Mouse (Mus musculus) MEL (cell line): Measurements from ENCODE around the gene Hoxc6. TPM values are rescaled to one million over a fixed set of nuclear protein-coding genes. Genes with fewer than 3 reads are reported as not detected.

ENCODE experiments used
- DNase-seq: peaks from one replicate; pipeline ENCODE4 v3.0.0; 2011; ENCODE audit warnings: low read depth, low spot score
- H3K27ac ChIP-seq: 2 replicates; pipeline ENCODE4 v1.5.1; 2012; ENCODE audit warnings: low read depth, mild to moderate bottlenecking, control low read depth, low read length, moderate library complexity; ENCODE audit not compliant: control insufficient read depth
- H3K27me3 ChIP-seq, 2 experiments: fragments of 150-350 bp in 1 of 2; sonication (generic) in 1 of 2; 2 replicates each; pipeline ENCODE4 v1.6.1; 2012; ENCODE audit warnings: low read length in 2 of 2, mild to moderate bottlenecking in 2 of 2, improper control_type of control experiment in 1 of 2, moderate library complexity in 1 of 2; ENCODE audit not compliant: insufficient read depth in 2 of 2, control insufficient read depth in 1 of 2
- H3K36me3 ChIP-seq, 2 experiments: 2 replicates each; pipeline ENCODE4 v1.6.1; 2012 to 2014; ENCODE audit warnings: low read length in 2 of 2, improper control_type of control experiment in 1 of 2, inconsistent platforms in 1 of 2, mild to moderate bottlenecking in 1 of 2; ENCODE audit not compliant: insufficient read depth in 2 of 2, control insufficient read depth in 1 of 2
- H3K4me1 ChIP-seq, 2 experiments: fragments of 150-350 bp in 1 of 2; sonication (generic) in 1 of 2; 2 replicates each; pipeline ENCODE4 v1.6.1; 2012; ENCODE audit warnings: low read length in 2 of 2, improper control_type of control experiment in 1 of 2, mild to moderate bottlenecking in 1 of 2; ENCODE audit not compliant: insufficient read depth in 2 of 2, control insufficient read depth in 1 of 2
- H3K4me3 ChIP-seq, 2 experiments: fragments of 150-350 bp in 1 of 2; sonication (generic) in 1 of 2; 2 replicates each; pipeline ENCODE4 v1.5.1; 2012; ENCODE audit warnings: low read depth in 2 of 2, low read length in 2 of 2, mild to moderate bottlenecking in 2 of 2, moderate library complexity in 2 of 2, control low read depth in 1 of 2, improper control_type of control experiment in 1 of 2; ENCODE audit not compliant: control insufficient read depth in 1 of 2, insufficient read depth in 1 of 2
- H3K79me2 ChIP-seq: 2 replicates; pipeline ENCODE4 v1.6.1; 2012; ENCODE audit warnings: mild to moderate bottlenecking, low read length, moderate library complexity; ENCODE audit not compliant: control insufficient read depth, poor library complexity, insufficient read depth
- H3K9ac ChIP-seq: 2 replicates; pipeline ENCODE4 v1.6.1; 2012; ENCODE audit warnings: low read depth, mild to moderate bottlenecking, control low read depth, low read length, moderate library complexity; ENCODE audit not compliant: control insufficient read depth, poor library complexity, severe bottlenecking
- H3K9me3 ChIP-seq: fragments of 150-350 bp; sonication (generic); replicated peaks from 2 replicates; pipeline ENCODE4 v1.6.1; 2012; ENCODE audit warnings: mild to moderate bottlenecking, low read length, improper control_type of control experiment, moderate library complexity; ENCODE audit not compliant: insufficient read depth
- CHD1 ChIP-seq: IDR thresholded peaks from 2 replicates; pipeline ENCODE4 v1.6.1; 2012; ENCODE audit warnings: low read depth, mild to moderate bottlenecking, inconsistent platforms, low read length, improper control_type of control experiment
- CHD2 ChIP-seq: IDR thresholded peaks from 2 replicates; pipeline ENCODE4 v1.6.1; 2011; ENCODE audit warnings: low read length, improper control_type of control experiment
- ELF1 ChIP-seq: IDR thresholded peaks from 2 replicates; pipeline ENCODE4 v1.6.1; 2014; ENCODE audit warnings: low read depth, mild to moderate bottlenecking, inconsistent platforms, low read length, improper control_type of control experiment, moderate library complexity
- EP300 ChIP-seq, 2 experiments: IDR thresholded peaks; 2 replicates each; pipeline ENCODE4 v1.6.1; 2011; ENCODE audit warnings: improper control_type of control experiment in 2 of 2, low read length in 2 of 2, low read depth in 1 of 2, mild to moderate bottlenecking in 1 of 2
- GABPA ChIP-seq: IDR thresholded peaks from 2 replicates; pipeline ENCODE4 v1.6.1; 2012; ENCODE audit warnings: low read depth, mild to moderate bottlenecking, inconsistent platforms, low read length, improper control_type of control experiment, moderate library complexity
- KAT2A ChIP-seq: conservative IDR thresholded peaks from 2 replicates; pipeline ENCODE4 v1.6.1; 2012; ENCODE audit warnings: low read depth, low read length, improper control_type of control experiment, inconsistent platforms
- MAX ChIP-seq: IDR thresholded peaks from 2 replicates; pipeline ENCODE4 v1.6.1; 2011; ENCODE audit warnings: low read length, improper control_type of control experiment
- MYB ChIP-seq: IDR thresholded peaks from 2 replicates; pipeline ENCODE4 v1.6.1; 2011; ENCODE audit warnings: mild to moderate bottlenecking, low read depth, low read length, improper control_type of control experiment
- MYC ChIP-seq: IDR thresholded peaks from 2 replicates; pipeline ENCODE4 v1.6.1; 2011; ENCODE audit warnings: low read depth, mild to moderate bottlenecking, low read length, improper control_type of control experiment, moderate library complexity
- NELFE ChIP-seq: IDR thresholded peaks from 2 replicates; pipeline ENCODE4 v1.6.1; 2011; ENCODE audit warnings: low read depth, low read length, improper control_type of control experiment
- POLR2A ChIP-seq, 2 experiments: IDR thresholded peaks; 2 replicates each; pipeline ENCODE4 v1.6.1; 2011 to 2012; ENCODE audit warnings: low read length in 2 of 2, mild to moderate bottlenecking in 2 of 2, control low read depth in 1 of 2, improper control_type of control experiment in 1 of 2, low read depth in 1 of 2, moderate library complexity in 1 of 2; ENCODE audit not compliant: control insufficient read depth in 1 of 2, insufficient read depth in 1 of 2, poor library complexity in 1 of 2
- POLR2AphosphoS5 ChIP-seq: IDR thresholded peaks from 2 replicates; pipeline ENCODE4 v1.6.1; 2012; ENCODE audit warnings: low read depth, borderline replicate concordance, mild to moderate bottlenecking, inconsistent platforms, low read length, moderate library complexity, mixed read lengths
- RCOR1 ChIP-seq: IDR thresholded peaks from 2 replicates; pipeline ENCODE4 v1.6.1; 2012; ENCODE audit warnings: low read depth, mild to moderate bottlenecking, inconsistent platforms, low read length, improper control_type of control experiment
- SMC3 ChIP-seq: IDR thresholded peaks from 2 replicates; pipeline ENCODE4 v1.6.1; 2011; ENCODE audit warnings: low read depth, low read length, improper control_type of control experiment
- USF1 ChIP-seq: IDR thresholded peaks from 2 replicates; pipeline ENCODE4 v1.6.1; 2014; ENCODE audit warnings: low read depth, mild to moderate bottlenecking, inconsistent platforms, low read length, improper control_type of control experiment, moderate library complexity
- USF2 ChIP-seq, 2 experiments: IDR thresholded peaks; 2 replicates each; pipeline ENCODE4 v1.6.1; 2011 to 2012; ENCODE audit warnings: improper control_type of control experiment in 2 of 2, low read length in 2 of 2, borderline replicate concordance in 1 of 2, inconsistent platforms in 1 of 2, low read depth in 1 of 2, mild to moderate bottlenecking in 1 of 2; ENCODE audit not compliant: insufficient read depth in 1 of 2
- ZKSCAN1 ChIP-seq: IDR thresholded peaks from 2 replicates; pipeline ENCODE4 v1.6.1; 2012; ENCODE audit warnings: low read depth, mild to moderate bottlenecking, inconsistent platforms, low read length, improper control_type of control experiment, moderate library complexity
- ZNF384 ChIP-seq: IDR thresholded peaks from 2 replicates; pipeline ENCODE4 v1.6.1; 2012; ENCODE audit warnings: low read depth, mild to moderate bottlenecking, inconsistent platforms, low read length, improper control_type of control experiment
- polyA plus RNA-seq, 2 experiments: library from polyadenylated mRNA; stranded (reverse) in 1 of 2; unstranded in 1 of 2; fragments of >175 nt in 1 of 2; fragments of >200 nt in 1 of 2; gene quantifications; 2 replicates each; pipeline versions ENCODE4 v1.2.1 to v1.2.4; 2012; ENCODE audit warnings: low replicate concordance in 2 of 2, low read depth in 1 of 2; ENCODE audit not compliant: insufficient read length in 2 of 2, insufficient read depth in 1 of 2, missing spikeins in 1 of 2
- total RNA-seq: library from RNA; depleted of rRNA; stranded (reverse); fragments of 300-350 nt; gene quantifications from 2 replicates; pipeline ENCODE4 v1.2.3, GENCODE M21; 2012

Gene Hoxc6
- total and polyA plus RNA-seq, 3 experiments: 2.3 to 9.4 TPM; not detected in 1

GRCm38 (mm10) chr15:103035548-103035881 lies 37.5 kb downstream of the Hoxc6 start:
- TF ChIP-seq CHD2 (peak; percentile 35), POLR2A (IDR thresholded peaks at IDR 0.05; ENCODE audit: control insufficient read depth in 1 of 2, insufficient read depth in 1 of 2, low read depth in 1 of 2, low read length in 2 of 2, poor library complexity in 1 of 2) (no peak), SMC3 (no peak), USF1 (no peak), GABPA (no peak), ZNF384 (no peak)
- TF ChIP-seq, all 39 proteins: peak for 1
- Histone ChIP-seq H3K4me3 (peak overlapping the region; percentile 54 to 69), H3K9ac (peak overlapping the region; percentile 62), H3K4me1 (peaks cover 0 to 9% of the 10 kb centered on the region in 2 experiments; a peak in 3 of 4 replicates), H3K79me2 (peaks cover 9% of the 10 kb centered on the region), H3K36me3 (peaks cover 0 to 4% of the 10 kb centered on the region in 2 experiments; a peak in 2 of 4 replicates), H3K9me3 (no peaks in the 10 kb centered on the region), H3K27ac (peak overlapping the region; percentile 38), H3K27me3 (no peaks in the 10 kb centered on the region)
- DNase-seq: peak; percentile 64

GRCm38 (mm10) chr15:103037579-103037978 lies 39.5 kb downstream of the Hoxc6 start:
- Histone ChIP-seq H3K4me1 (peaks cover 0 to 18% of the 10 kb centered on the region in 2 experiments; a peak in 3 of 4 replicates), H3K27ac (no peak overlapping the region), H3K79me2 (peaks cover 9% of the 10 kb centered on the region), H3K9ac (no peak overlapping the region), H3K4me3 (no peak overlapping the region), H3K36me3 (peaks cover 0 to 6% of the 10 kb centered on the region in 2 experiments; a peak in 2 of 4 replicates), H3K27me3 (no peaks in the 10 kb centered on the region), H3K9me3 (no peaks in the 10 kb centered on the region)
- no peak for DNase-seq
- TF ChIP-seq ZKSCAN1 (no peak), ZNF384 (peak; percentile 79)

- Histone ChIP-seq H3K36me3 (peaks cover 0 to 6% of the 10 kb centered on the region in 2 experiments; a peak in 2 of 4 replicates), H3K9ac (no peak overlapping the region), H3K27ac (no peak overlapping the region), H3K79me2 (peaks cover 9% of the 10 kb centered on the region), H3K27me3 (no peaks in the 10 kb centered on the region), H3K4me1 (peaks cover 0 to 10% of the 10 kb centered on the region in 2 experiments; a peak in 2 of 4 replicates), H3K4me3 (no peak overlapping the region), H3K9me3 (no peaks in the 10 kb centered on the region)
- no peak for TF ChIP-seq MAX
- no peak for TF ChIP-seq EP300 (IDR thresholded peaks at IDR 0.05; ENCODE audit: low read depth in 1 of 2, low read length in 2 of 2)
- no peak for TF ChIP-seq USF1
- TF ChIP-seq POLR2AphosphoS5: no peak
- TF ChIP-seq NELFE: no peak
- TF ChIP-seq RCOR1: no peak
- TF ChIP-seq MYC: no peak
- no peak for TF ChIP-seq POLR2A (IDR thresholded peaks at IDR 0.05; ENCODE audit: control insufficient read depth in 1 of 2, insufficient read depth in 1 of 2, low read depth in 1 of 2, low read length in 2 of 2, poor library complexity in 1 of 2)
- TF ChIP-seq CHD2: no peak
- no peak for TF ChIP-seq USF2 (IDR thresholded peaks at IDR 0.05; ENCODE audit: borderline replicate concordance in 1 of 2, insufficient read depth in 1 of 2, low read depth in 1 of 2, low read length in 2 of 2)
- no peak for TF ChIP-seq KAT2A
- TF ChIP-seq GABPA: no peak
- TF ChIP-seq ELF1: no peak
- TF ChIP-seq MYB: no peak
- no peak for TF ChIP-seq CHD1
- DNase-seq: no peak
These were observed 40.8 kb downstream of the Hoxc6 start for GRCm38 (mm10) chr15:103038701-103039480.
